Comparison of ENCODE assay signal across 19 mouse cellular contexts in the genomic region with DNA sequence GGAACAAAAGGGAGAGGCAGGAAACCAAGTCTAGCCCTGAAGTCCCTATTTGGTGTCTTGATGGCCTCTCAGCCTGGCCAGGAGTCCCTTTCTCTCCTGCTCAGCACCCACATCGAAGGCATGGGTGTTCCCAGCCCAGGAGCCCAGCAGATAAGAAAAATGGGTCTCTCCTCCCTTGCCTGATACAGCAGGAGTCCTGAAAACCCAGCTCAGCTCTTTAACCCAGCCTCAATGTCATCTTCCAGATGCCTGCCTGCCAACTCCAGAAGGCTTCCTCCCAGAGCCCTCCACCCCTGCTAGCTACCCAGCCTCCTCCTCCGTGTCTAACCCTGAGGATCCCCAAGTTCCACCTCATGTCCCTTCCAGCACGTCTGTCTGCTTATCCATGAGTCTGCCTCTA. TPM values are rescaled to one million over a fixed set of nuclear protein-coding genes. Genes with fewer than 3 reads are reported as not detected.
DNase-seq lines count a peak whose midpoint lies in the region; ATAC-seq and TF ChIP-seq lines count a peak whose summit lies in the region.
"Had no signal": no experiment of that assay in that cellular context is flagged by ENCODE, and none has a peak within 500 bp of the region (broad histone marks: within the 10 kb centered on the region; RNA-seq: fewer than 3 reads in every experiment).

No protein-coding gene starts in this region.

- DNase-seq in heart, adult 11 months = peak; percentile 77
- no peak for DNase-seq in heart, postnatal 14 days
- peak; percentile 28 for DNase-seq in midbrain, embryonic 11.5 days (ENCODE audit: low spot score, missing footprints)
- DNase-seq in urinary bladder, adult 2 months (ENCODE audit: low spot score) = peak; percentile 13
- DNase-seq in urinary bladder, adult 18-20 months (ENCODE audit: low spot score in 2 of 2) = no peak
- DNase-seq in frontal cortex, postnatal 10 days (ENCODE audit: low spot score in 2 of 2) = no peak
- DNase-seq: cerebellum, adult 18-20 months; kidney, postnatal 14 days; retina, postnatal 1 day had no signal

- no peak overlapping the region for H3K4me2 ChIP-seq in midbrain, embryonic 11.5 days
- no peak overlapping the region for H3K4me2 ChIP-seq in midbrain, embryonic 16.5 days (ENCODE audit: low read length)
- H3K4me2 ChIP-seq: heart, embryonic 13.5 days; hindbrain, embryonic 12.5 days; intestine, embryonic 15.5 days; midbrain, embryonic 15.5 days; neural tube, embryonic 13.5 days had no signal

- H3K36me3 ChIP-seq in midbrain, embryonic 11.5 days (ENCODE audit: control insufficient read depth, insufficient read depth, low read length) = no peaks in the 10 kb centered on the region
- no peaks in the 10 kb centered on the region for H3K36me3 ChIP-seq in midbrain, embryonic 16.5 days (ENCODE audit: control insufficient read depth, insufficient read depth, low read length)
- H3K36me3 ChIP-seq in small intestine, adult 2 months (ENCODE audit: control insufficient read depth, insufficient read depth, low read length) = peaks cover 13% of the 10 kb centered on the region
- H3K36me3 ChIP-seq: heart, embryonic 13.5 days; hindbrain, embryonic 12.5 days; intestine, embryonic 15.5 days; midbrain, embryonic 15.5 days; neural tube, embryonic 13.5 days had no signal

- H3K4me3 ChIP-seq in midbrain, embryonic 11.5 days (ENCODE audit: low read depth, low read length) = no peak overlapping the region
- no peak overlapping the region for H3K4me3 ChIP-seq in midbrain, embryonic 16.5 days (ENCODE audit: low read depth, low read length)
- H3K4me3 ChIP-seq in small intestine, adult 2 months (ENCODE audit: low read depth, low read length) = peak overlapping the region; percentile 72
- H3K4me3 ChIP-seq: heart, embryonic 13.5 days; hindbrain, embryonic 12.5 days; intestine, embryonic 15.5 days; midbrain, embryonic 15.5 days; neural tube, embryonic 13.5 days had no signal

- no peaks in the 10 kb centered on the region for H3K27me3 ChIP-seq in midbrain, embryonic 11.5 days (ENCODE audit: control insufficient read depth, insufficient read depth, low read length)
- no peaks in the 10 kb centered on the region for H3K27me3 ChIP-seq in midbrain, embryonic 16.5 days (ENCODE audit: control insufficient read depth, insufficient read depth, low read depth, low read length)
- H3K27me3 ChIP-seq in small intestine, adult 2 months (ENCODE audit: control insufficient read depth, insufficient read depth, low read length) = no peaks in the 10 kb centered on the region
- H3K27me3 ChIP-seq: hindbrain, embryonic 12.5 days; midbrain, embryonic 15.5 days had no signal

- no peak overlapping the region for H3K27ac ChIP-seq in midbrain, embryonic 11.5 days (ENCODE audit: low read depth, low read length)
- H3K27ac ChIP-seq in midbrain, embryonic 16.5 days (ENCODE audit: low read length) = no peak overlapping the region
- no peak overlapping the region for H3K27ac ChIP-seq in small intestine, adult 2 months (ENCODE audit: insufficient read depth, low read depth, low read length)
- H3K27ac ChIP-seq: heart, embryonic 13.5 days; hindbrain, embryonic 12.5 days; intestine, embryonic 15.5 days; midbrain, embryonic 15.5 days; neural tube, embryonic 13.5 days had no signal

- H3K9ac ChIP-seq in midbrain, embryonic 11.5 days (ENCODE audit: low read length) = no peak overlapping the region
- no peak overlapping the region for H3K9ac ChIP-seq in midbrain, embryonic 16.5 days (ENCODE audit: low read depth, low read length)
- H3K9ac ChIP-seq: heart, embryonic 13.5 days; hindbrain, embryonic 12.5 days; intestine, embryonic 15.5 days; midbrain, embryonic 15.5 days; neural tube, embryonic 13.5 days had no signal

- no peaks in the 10 kb centered on the region for H3K9me3 ChIP-seq in midbrain, embryonic 11.5 days (ENCODE audit: control insufficient read depth, low read length)
- no peaks in the 10 kb centered on the region; the same call in 1 of the 2 replicates for H3K9me3 ChIP-seq in midbrain, embryonic 16.5 days (replicated peaks; ENCODE audit: control insufficient read depth, low read length, poor library complexity, severe bottlenecking)
- H3K9me3 ChIP-seq: heart, embryonic 13.5 days; intestine, embryonic 15.5 days; midbrain, embryonic 15.5 days; neural tube, embryonic 13.5 days had no signal

- H3K4me1 ChIP-seq in midbrain, embryonic 11.5 days (ENCODE audit: control insufficient read depth, insufficient read depth, low read length) = no peaks in the 10 kb centered on the region
- H3K4me1 ChIP-seq in midbrain, embryonic 16.5 days (ENCODE audit: control insufficient read depth, insufficient read depth, low read length) = no peaks in the 10 kb centered on the region
- peaks cover 22% of the 10 kb centered on the region for H3K4me1 ChIP-seq in small intestine, adult 2 months (ENCODE audit: control insufficient read depth, insufficient read depth, insufficient read length, low read length)
- H3K4me1 ChIP-seq: hindbrain, embryonic 12.5 days; intestine, embryonic 15.5 days; midbrain, embryonic 15.5 days; neural tube, embryonic 13.5 days had no signal

- intact Hi-C loops in heart, postnatal 14 days (cut with DNase I) = no loop called here

- no peak for TF ChIP-seq CTCF in small intestine, adult 2 months (IDR thresholded peaks at IDR 0.05; ENCODE audit: extremely low read depth, insufficient read length, insufficient replicate concordance, low read depth, low read length)

- ATAC-seq in midbrain, embryonic 11.5 days (ENCODE audit: low FRiP score) = no peak
- ATAC-seq in midbrain, embryonic 16.5 days = no peak
- ATAC-seq: midbrain, embryonic 15.5 days had no signal

- TF ChIP-seq POLR2A in small intestine, adult 2 months (IDR thresholded peaks at IDR 0.05; ENCODE audit: low read depth, low read length) = no peak

- WGBS in midbrain, embryonic 11.5 days = 68% methylated on average over 3 of the region's 3 CpGs
- WGBS in midbrain, embryonic 16.5 days = 73% methylated on average over 3 of the region's 3 CpGs
- WGBS in small intestine, adult 2 months = 62% methylated on average over 3 of the region's 3 CpGs

RNA-seq across cellular contexts. Expression of gene Zbp1, which starts 1.5 kb away (rescaled TPM):
- total RNA-seq in heart, postnatal 14 days (2021) = under 1 TPM; 0.31 to 0.44 TPM
- 0.46 and 0.55 TPM in 2 replicates for polyA plus RNA-seq in midbrain, embryonic 11.5 days (2014; fragmentation: Nextera tagmentation; extraction: Ambion mirVana)
- polyA plus RNA-seq in midbrain, embryonic 16.5 days (2015; fragmentation: Nextera tagmentation; extraction: Ambion mirVana) = 0.30 TPM in 1 of 2 replicates, not detected in the other
- polyA plus RNA-seq in urinary bladder, adult 2 months (2012; rRNA removed) = 11.3 and 15.7 TPM in 2 replicates
- 23.6 and 51.0 TPM in 2 replicates for polyA plus RNA-seq in small intestine, adult 2 months (2012; rRNA removed)
- total RNA-seq: layer of hippocampus, postnatal 14 days had no signal
- polyA plus RNA-seq: embryonic facial prominence, embryonic 11.5 days; limb, embryonic 11.5 days had no signal

RNA-seq across cellular contexts. Expression of gene Pmepa1, which starts 59.1 kb away (rescaled TPM):
- 10 to 100 TPM; 32.4 to 32.5 TPM for total RNA-seq in heart, postnatal 14 days (2021)
- polyA plus RNA-seq in midbrain, embryonic 11.5 days (2014; fragmentation: Nextera tagmentation; extraction: Ambion mirVana) = 3.2 and 3.4 TPM in 2 replicates
- polyA plus RNA-seq in midbrain, embryonic 16.5 days (2015; fragmentation: Nextera tagmentation; extraction: Ambion mirVana) = 3.4 and 4.5 TPM in 2 replicates
- polyA plus RNA-seq in urinary bladder, adult 2 months (2012; rRNA removed) = 37.0 and 54.0 TPM in 2 replicates
- polyA plus RNA-seq in small intestine, adult 2 months (2012; rRNA removed) = 58.9 and 93.7 TPM in 2 replicates

Comparison
In these comparisons a context has a peak if more than half of its experiments do, and no peak if none do; other contexts are left out.
1. DNase-seq: peak in heart, adult 11 months (single experiment), midbrain, embryonic 11.5 days (single experiment) and urinary bladder, adult 2 months (single experiment); none in heart, postnatal 14 days (0 of 2), urinary bladder, adult 18-20 months (0 of 2) and frontal cortex, postnatal 10 days (0 of 2).